Mouse (Mus musculus): Measurements from ENCODE around the gene Rfk.

- TF ChIP-seq CTCF (IDR thresholded peaks at IDR 0.05; ENCODE audit: low read depth, low read length), result no peak
- no peak for TF ChIP-seq POLR2A (IDR thresholded peaks at IDR 0.05; ENCODE audit: extremely low read depth, insufficient read depth, low read length)
Measured at GRCm38 (mm10) chr19:17344881-17345280, 49.0 kb upstream of the Rfk start.
